Mouse (Mus musculus): ENCODE measurements at regions not wholly inside any gene's neighbourhood (a gene's known extent, or its start where the extent isn't known, plus 50 kb on each side); places are given as distances from the start of the nearest gene placed in this dataset.

DNA sequence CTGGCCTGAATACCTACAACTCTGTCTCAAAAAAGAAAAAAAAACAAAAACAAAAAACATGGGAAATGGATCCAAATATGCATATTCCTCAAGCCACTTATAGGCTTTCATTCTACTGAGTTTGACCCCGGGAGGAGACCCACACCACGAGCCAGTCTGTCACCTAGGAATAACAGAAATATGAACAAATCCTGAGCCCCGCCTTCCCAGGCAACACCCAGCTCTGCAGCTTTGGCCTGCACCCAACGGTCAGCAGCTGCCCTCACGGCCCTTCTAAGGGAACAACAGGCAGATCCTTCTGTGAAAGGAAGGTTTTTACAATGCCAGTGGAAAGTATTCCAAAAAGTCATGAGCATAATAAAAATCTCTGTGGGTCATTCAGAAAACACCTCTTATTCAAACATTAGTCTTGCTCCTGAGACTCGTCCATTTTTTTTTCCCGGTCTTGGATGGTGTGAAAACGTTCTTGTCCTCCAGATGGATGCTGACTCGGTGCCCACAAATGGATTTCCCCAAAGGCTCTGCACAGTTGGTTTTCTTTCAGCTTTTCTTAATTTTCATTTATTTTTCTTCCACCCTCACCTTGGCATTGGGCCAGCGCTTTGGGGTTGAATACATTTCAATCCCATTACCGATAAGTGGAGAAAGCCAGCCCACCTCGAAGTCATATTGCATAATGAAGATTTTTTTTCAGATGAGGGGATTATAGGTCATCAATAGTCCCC, 130.6 kb upstream of the Ptprt start:
- ATAC-seq (ENCODE audit: borderline replicate concordance, extremely low read depth, low FRiP score, low TSS enrichment), result no peak

DNA sequence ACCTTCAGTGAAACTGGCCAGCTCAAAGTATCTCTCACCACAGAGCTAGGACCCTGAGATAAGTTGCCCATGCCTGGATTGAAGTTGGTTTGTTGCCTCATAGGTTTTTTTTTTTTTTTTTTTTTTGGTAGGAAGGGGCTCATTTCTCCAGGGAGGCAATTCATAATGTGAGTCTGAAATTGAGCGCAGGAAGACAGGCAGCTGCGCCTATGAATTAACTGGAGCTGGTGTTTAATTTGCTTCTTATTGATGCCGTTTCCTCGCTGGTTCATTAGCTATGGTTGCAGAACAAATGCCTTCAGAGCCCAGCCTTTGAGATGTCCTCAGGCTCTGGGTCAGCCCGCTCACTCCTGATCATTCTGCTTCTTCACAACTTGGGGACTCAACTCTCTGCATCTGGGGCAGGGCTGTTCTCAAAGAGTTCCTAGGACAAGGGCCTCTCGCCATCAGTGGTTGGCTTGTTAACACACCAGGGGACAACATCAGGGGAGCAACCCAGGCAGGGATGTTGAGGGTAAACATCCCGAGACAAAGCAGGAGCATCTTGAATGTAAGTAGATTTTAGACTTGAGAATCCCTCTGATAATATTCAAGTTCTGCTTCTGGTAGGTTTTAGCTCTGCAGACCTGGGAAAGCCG, 123.3 kb upstream of the Ptprt start:
- ATAC-seq (ENCODE audit: borderline replicate concordance, extremely low read depth, low FRiP score, low TSS enrichment), result no peak
- H3K27ac ChIP-seq, result no peak overlapping the region
- no peak overlapping the region for H3K4me2 ChIP-seq
- H3K27me3 ChIP-seq, result no peaks in the 10 kb centered on the region
- H3K4me1 ChIP-seq, result no peaks in the 10 kb centered on the region
- H3K9ac ChIP-seq, result no peak overlapping the region
- no peak overlapping the region for H3K4me3 ChIP-seq
- WGBS, result 67% methylated on average over 8 of the region's 8 CpGs
- no peaks in the 10 kb centered on the region for H3K36me3 ChIP-seq
- H3K9me3 ChIP-seq, result no peaks in the 10 kb centered on the region

More for the DNA sequence above, 130.6 kb upstream of the Ptprt start:
- H3K4me1 ChIP-seq, result no peaks in the 10 kb centered on the region
- H3K27me3 ChIP-seq, result no peaks in the 10 kb centered on the region
- no peak overlapping the region for H3K27ac ChIP-seq
- no peaks in the 10 kb centered on the region for H3K9me3 ChIP-seq
- H3K36me3 ChIP-seq, result no peaks in the 10 kb centered on the region
- no peak overlapping the region for H3K4me3 ChIP-seq
- H3K9ac ChIP-seq, result no peak overlapping the region
- WGBS, result 48% methylated on average over 12 of the region's 12 CpGs
- no peak overlapping the region for H3K4me2 ChIP-seq

DNA sequence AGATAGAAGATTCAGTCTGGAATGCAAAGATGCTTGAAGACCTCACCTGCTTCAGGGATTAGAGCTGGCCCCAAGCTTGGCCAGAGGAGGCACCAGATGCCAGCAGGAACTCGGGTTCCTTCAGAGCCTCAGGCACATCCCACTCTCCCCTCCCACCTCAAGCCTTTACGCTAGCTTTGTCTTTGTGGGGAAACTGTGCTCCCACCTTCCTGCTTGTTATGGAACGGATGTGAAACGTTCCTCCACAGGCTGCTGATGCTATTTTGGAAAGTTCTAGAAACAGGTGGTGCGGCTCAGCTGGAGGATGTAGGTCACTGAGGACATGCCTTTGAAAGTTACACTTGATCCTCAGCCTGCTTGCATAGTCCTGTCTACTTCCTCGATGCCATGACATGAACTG, 120.7 kb upstream of the Ptprt start:
- H3K4me2 ChIP-seq, result no peak overlapping the region
- H3K4me1 ChIP-seq, result no peaks in the 10 kb centered on the region
- H3K27ac ChIP-seq, result no peak overlapping the region
- no peaks in the 10 kb centered on the region for H3K9me3 ChIP-seq
- 71% methylated on average over 6 of the region's 6 CpGs for WGBS
- H3K27me3 ChIP-seq, result no peaks in the 10 kb centered on the region
- H3K9ac ChIP-seq, result no peak overlapping the region
- ATAC-seq (ENCODE audit: borderline replicate concordance, extremely low read depth, low FRiP score, low TSS enrichment), result no peak
- H3K4me3 ChIP-seq, result no peak overlapping the region
- no peaks in the 10 kb centered on the region for H3K36me3 ChIP-seq

DNA sequence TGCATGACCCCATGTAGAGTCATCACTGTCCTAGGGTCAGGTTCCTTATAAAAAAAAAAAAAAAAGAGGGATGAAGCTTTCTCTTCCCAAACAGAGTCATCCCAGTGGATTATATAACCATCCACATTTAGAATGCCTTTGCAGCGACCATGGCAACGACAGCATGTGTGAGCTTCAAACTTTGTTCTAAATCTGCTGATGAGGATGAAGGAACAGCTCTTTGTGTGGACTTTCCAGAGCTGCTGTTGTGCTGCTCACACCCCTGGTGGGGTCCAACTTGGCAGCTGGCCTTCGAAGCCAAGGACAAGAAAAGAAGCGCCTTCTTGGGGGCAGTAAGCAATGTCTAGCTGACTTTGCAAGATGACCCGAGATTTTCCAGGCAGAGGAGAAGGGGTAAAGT, 115.6 kb upstream of the Ptprt start:
- no peaks in the 10 kb centered on the region for H3K36me3 ChIP-seq
- H3K27ac ChIP-seq, result no peak overlapping the region
- no peaks in the 10 kb centered on the region for H3K4me1 ChIP-seq
- 75% methylated on average over 5 of the region's 5 CpGs for WGBS
- H3K4me3 ChIP-seq, result no peak overlapping the region
- no peak overlapping the region for H3K4me2 ChIP-seq
- no peaks in the 10 kb centered on the region for H3K9me3 ChIP-seq
- H3K9ac ChIP-seq, result no peak overlapping the region
- ATAC-seq (ENCODE audit: borderline replicate concordance, extremely low read depth, low FRiP score, low TSS enrichment), result no peak
- H3K27me3 ChIP-seq, result no peaks in the 10 kb centered on the region

DNA sequence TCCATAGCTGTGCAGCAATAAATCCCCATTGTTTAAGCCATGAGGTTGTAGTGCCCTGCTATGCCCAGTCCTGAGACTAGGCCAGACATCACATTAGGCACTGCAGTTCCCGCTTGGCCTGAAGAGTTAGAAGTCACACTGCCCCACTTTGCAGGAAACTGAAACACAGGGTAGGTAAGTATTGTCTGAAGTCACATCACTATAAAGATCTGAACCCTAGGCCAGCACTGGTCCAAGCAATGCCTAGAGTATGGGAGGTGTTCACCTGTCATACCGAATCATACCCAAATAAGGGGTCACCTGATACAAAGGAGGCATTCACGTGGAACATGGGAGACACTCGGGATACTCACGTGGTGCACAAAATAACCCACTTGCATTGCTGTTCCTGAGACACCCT, 111.6 kb upstream of the Ptprt start:
- H3K4me1 ChIP-seq, result no peaks in the 10 kb centered on the region
- no peaks in the 10 kb centered on the region for H3K36me3 ChIP-seq
- no peak overlapping the region for H3K4me3 ChIP-seq
- H3K9me3 ChIP-seq, result no peaks in the 10 kb centered on the region
- no peak for ATAC-seq (ENCODE audit: borderline replicate concordance, extremely low read depth, low FRiP score, low TSS enrichment)
- H3K4me2 ChIP-seq, result no peak overlapping the region
- no peaks in the 10 kb centered on the region for H3K27me3 ChIP-seq
- no peak overlapping the region for H3K9ac ChIP-seq
- H3K27ac ChIP-seq, result no peak overlapping the region
- 84% methylated on average over 5 of the region's 5 CpGs for WGBS

DNA sequence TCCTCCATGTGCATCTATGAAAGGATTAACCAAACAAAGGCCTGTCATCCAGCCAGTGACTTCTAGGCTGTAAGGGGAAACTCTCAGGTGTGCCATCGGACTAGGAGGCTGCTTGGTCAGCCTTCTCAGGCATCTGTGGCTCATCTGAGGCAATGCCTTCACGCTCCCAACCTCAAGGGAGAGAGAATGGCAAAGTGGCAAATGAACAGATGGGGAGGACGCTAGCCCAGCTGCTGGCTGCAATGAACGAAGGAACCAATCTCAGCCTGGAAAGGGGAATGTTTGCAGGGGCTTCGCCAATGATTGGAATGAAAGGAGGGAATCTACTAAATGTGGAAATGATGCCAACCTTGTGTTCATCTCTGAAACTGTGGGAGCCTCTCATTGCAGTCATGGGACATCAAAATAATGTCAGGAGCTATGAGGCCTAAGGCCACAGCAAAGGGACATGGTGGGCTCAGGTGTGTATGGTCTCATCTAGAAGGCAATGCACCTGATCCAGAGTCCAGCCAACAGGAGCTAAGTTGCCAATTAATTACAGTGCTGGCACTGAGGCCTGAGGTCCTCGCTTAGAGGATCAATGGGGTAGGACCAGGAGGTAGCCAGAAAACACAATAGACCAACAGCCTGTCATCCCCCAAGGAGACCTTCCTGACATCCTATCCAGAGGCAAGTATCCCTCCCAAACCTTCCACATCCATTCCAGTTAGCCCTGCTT, 108.9 kb upstream of the Ptprt start:
- no peaks in the 10 kb centered on the region for H3K9me3 ChIP-seq
- no peaks in the 10 kb centered on the region for H3K4me1 ChIP-seq
- no peak for ATAC-seq (ENCODE audit: borderline replicate concordance, extremely low read depth, low FRiP score, low TSS enrichment)
- no peaks in the 10 kb centered on the region for H3K27me3 ChIP-seq
- no peak overlapping the region for H3K9ac ChIP-seq
- H3K4me3 ChIP-seq, result no peak overlapping the region
- no peak overlapping the region for H3K27ac ChIP-seq
- 77% methylated on average over 6 of the region's 6 CpGs for WGBS
- H3K4me2 ChIP-seq, result no peak overlapping the region
- no peaks in the 10 kb centered on the region for H3K36me3 ChIP-seq

DNA sequence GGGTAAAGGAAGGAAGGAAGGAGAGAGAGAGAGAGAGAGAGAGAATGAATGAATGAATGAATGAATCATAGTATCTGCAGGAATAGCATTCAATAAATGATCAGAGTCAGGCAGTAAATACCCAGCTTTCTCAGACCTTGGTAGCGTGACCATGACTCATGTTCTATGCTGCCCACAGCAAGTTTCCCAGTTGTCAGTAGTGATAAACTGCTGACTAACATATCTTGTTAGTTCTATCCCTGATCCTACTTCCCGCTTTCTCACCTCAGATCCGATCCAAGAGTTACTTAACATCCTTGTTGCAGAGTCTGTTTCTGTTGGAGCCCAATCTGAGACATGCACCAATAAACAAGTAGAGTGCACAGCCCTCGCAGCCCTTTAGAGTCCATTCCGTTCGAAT, 103.1 kb upstream of the Ptprt start:
- H3K9me3 ChIP-seq, result no peaks in the 10 kb centered on the region
- no peaks in the 10 kb centered on the region for H3K27me3 ChIP-seq
- H3K27ac ChIP-seq, result no peak overlapping the region
- H3K4me1 ChIP-seq, result no peaks in the 10 kb centered on the region
- no peak for ATAC-seq (ENCODE audit: borderline replicate concordance, extremely low read depth, low FRiP score, low TSS enrichment)
- H3K4me2 ChIP-seq, result no peak overlapping the region
- no peaks in the 10 kb centered on the region for H3K36me3 ChIP-seq
- no peak overlapping the region for H3K9ac ChIP-seq
- 84% methylated on average over 6 of the region's 6 CpGs for WGBS
- H3K4me3 ChIP-seq, result no peak overlapping the region

DNA sequence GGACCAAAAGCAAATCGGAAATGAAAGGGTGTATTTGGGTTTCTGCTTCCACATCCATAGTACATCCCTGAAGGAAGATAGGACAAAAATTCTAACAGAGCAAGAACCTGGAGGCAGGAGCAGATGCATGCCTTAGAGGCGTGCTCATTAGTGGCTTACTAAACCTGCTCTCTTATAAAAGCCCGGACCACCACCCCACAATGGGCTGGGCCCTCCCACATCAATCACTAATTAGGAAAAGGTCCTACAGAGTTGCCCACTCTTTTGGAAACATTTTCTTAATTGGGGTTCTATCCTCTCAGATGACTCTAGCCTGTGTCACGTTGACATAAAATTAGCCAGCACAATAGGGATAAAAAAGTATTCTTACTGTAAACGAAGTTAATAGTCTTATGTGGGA, 79.6 kb upstream of the Ptprt start:
- no peak overlapping the region for H3K4me3 ChIP-seq
- H3K27ac ChIP-seq, result no peak overlapping the region
- H3K9me3 ChIP-seq, result no peaks in the 10 kb centered on the region
- no peak overlapping the region for H3K9ac ChIP-seq
- H3K4me2 ChIP-seq, result no peak overlapping the region
- no peak for ATAC-seq (ENCODE audit: borderline replicate concordance, extremely low read depth, low FRiP score, low TSS enrichment)
- H3K4me1 ChIP-seq, result no peaks in the 10 kb centered on the region
- 74% methylated on average over 5 of the region's 5 CpGs for WGBS
- no peaks in the 10 kb centered on the region for H3K36me3 ChIP-seq
- no peaks in the 10 kb centered on the region for H3K27me3 ChIP-seq

DNA sequence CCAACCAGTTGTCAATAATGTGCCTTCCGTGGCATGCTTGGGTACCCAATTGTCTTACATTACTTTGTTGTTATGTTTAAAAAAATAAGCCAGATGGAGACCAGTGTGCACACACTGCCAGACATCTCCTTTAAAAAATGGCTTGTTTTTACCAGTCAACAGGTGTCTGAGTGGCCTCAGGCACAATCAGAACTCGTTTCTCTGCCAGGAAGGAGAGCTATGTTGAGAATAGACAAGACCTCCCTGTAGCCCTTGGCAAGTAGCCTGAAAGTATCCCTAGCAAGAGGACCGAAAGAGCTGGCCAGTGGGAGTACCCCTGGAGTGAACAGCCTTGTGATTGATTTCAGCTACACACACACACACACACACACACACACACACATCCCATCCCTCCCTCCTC, 74.8 kb upstream of the Ptprt start:
- Histone ChIP-seq H3K9me3 (no peaks in the 10 kb centered on the region), H3K4me2 (no peak overlapping the region), H3K27me3 (no peaks in the 10 kb centered on the region), H3K4me1 (no peaks in the 10 kb centered on the region), H3K36me3 (no peaks in the 10 kb centered on the region), H3K9ac (no peak overlapping the region), H3K27ac (no peak overlapping the region), H3K4me3 (no peak overlapping the region)
- 39% methylated on average over 3 of the region's 3 CpGs for WGBS
- ATAC-seq (ENCODE audit: borderline replicate concordance, extremely low read depth, low FRiP score, low TSS enrichment), result no peak

DNA sequence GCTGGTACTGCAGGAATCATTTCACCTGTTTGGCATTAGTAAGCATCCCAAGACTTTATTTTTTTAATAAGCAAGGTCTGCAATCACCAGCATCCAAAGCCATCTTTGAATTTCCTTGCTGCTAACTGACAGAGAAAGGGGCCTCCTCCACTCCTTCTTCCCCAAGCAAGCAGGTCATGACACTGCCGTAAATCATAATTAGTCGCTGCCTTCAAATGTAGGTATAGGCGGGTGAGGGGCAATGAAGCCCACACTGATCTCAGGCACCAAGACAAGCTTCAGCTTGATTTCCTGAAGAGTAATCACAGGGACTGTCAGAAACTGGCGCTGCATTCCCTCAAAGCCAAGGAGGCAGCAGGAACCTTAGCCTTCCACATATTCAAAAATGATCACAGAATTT, 73.3 kb upstream of the Ptprt start:
- Histone ChIP-seq H3K36me3 (no peaks in the 10 kb centered on the region), H3K4me1 (no peaks in the 10 kb centered on the region), H3K4me2 (no peak overlapping the region), H3K27me3 (no peaks in the 10 kb centered on the region), H3K9ac (no peak overlapping the region), H3K9me3 (no peaks in the 10 kb centered on the region), H3K27ac (no peak overlapping the region), H3K4me3 (no peak overlapping the region)
- 43% methylated on average over 4 of the region's 4 CpGs for WGBS
- no peak for ATAC-seq (ENCODE audit: borderline replicate concordance, extremely low read depth, low FRiP score, low TSS enrichment)

DNA sequence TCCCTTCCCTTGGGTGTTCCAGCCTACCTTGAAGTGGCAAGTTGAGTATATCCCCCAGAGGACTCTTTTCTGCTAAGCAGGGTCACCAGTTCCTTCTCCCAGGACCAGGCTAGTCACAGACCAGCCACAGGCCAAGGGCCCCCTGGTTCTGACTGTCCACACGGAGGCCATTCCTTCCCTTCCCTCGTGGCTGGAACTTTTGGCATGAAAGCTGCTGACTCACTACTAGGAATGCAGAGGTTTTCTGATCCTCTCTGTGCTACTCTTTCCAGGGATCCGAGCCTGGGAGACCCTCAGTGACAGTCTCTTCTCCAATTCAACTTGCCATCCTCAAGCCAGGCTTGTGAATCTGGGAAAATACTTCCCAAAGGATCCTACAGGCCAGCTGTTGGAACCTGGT, 59.1 kb upstream of the Ptprt start:
- WGBS, result 39% methylated on average over 3 of the region's 3 CpGs
- no peak overlapping the region for H3K4me3 ChIP-seq
- no peaks in the 10 kb centered on the region for H3K9me3 ChIP-seq
- no peaks in the 10 kb centered on the region for H3K4me1 ChIP-seq
- no peak for ATAC-seq (ENCODE audit: borderline replicate concordance, extremely low read depth, low FRiP score, low TSS enrichment)
- no peak overlapping the region for H3K4me2 ChIP-seq
- no peak overlapping the region for H3K9ac ChIP-seq
- H3K27me3 ChIP-seq, result no peaks in the 10 kb centered on the region
- no peak overlapping the region for H3K27ac ChIP-seq
- H3K36me3 ChIP-seq, result no peaks in the 10 kb centered on the region

DNA sequence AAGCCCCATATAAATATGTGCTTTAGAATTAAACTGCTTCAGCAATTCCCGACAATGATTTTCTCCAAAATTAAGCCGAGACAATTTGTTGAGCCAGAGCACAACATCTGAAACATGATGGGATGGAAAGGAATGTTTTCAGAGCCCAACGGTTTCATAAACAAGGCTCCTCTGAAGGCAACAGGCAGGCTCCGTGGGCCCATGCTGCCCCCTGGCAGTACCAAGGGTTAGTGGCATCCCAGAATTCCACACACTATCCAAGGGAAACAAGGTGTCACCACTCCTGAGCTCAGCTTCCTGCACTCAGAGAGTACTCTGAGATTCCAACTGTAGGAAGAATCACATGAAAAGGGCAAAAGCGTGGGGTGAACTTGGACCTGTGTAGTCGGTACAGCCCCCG, 57.5 kb upstream of the Ptprt start:
- Histone ChIP-seq H3K9me3 (no peaks in the 10 kb centered on the region), H3K27me3 (no peaks in the 10 kb centered on the region), H3K4me2 (no peak overlapping the region), H3K4me3 (no peak overlapping the region), H3K9ac (no peak overlapping the region), H3K27ac (no peak overlapping the region), H3K36me3 (no peaks in the 10 kb centered on the region), H3K4me1 (no peaks in the 10 kb centered on the region)
- no peak for ATAC-seq (ENCODE audit: borderline replicate concordance, extremely low read depth, low FRiP score, low TSS enrichment)
- WGBS, result 63% methylated on average over 7 of the region's 7 CpGs

Data from lung, embryonic 15.5 days (tissue).